Mouse (Mus musculus): ENCODE measurements around the gene Spint2.
A peak's percentile ranks its signal among the peaks of the same experiment; 100 is the strongest.

DNA sequence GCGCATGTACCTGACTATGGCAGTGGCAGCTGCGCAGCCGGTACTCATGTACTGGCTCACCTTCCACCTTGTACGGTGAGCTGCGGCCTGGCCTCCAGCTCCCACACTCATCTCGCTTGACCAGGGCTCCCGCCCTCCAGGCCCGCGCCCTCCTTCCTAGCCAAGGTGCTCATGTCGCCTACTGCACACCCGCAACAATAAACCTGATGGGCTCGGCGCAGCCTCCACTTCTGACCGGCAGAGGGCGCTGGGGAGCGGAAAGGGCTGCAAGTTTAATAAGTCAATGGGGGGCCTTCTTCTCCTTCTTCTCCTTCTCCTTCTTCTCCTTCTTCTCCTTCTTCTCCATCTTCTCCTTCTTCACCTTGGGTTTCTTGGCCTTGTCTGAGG, 34.4 kb downstream of the Spint2 start:
- TF ChIP-seq POLR2A (IDR thresholded peaks at IDR 0.05; ENCODE audit: insufficient read length, low read depth), result peak; percentile 11
- no peak for TF ChIP-seq TCF12 (IDR thresholded peaks at IDR 0.05; ENCODE audit: insufficient read depth, poor library complexity, severe bottlenecking)
- TF ChIP-seq MAX (IDR thresholded peaks at IDR 0.05; ENCODE audit: low read depth), result no peak
- no peak for TF ChIP-seq POLR2AphosphoS2 (IDR thresholded peaks at IDR 0.05; ENCODE audit: insufficient read length, low read depth)
- TF ChIP-seq MYOD1 (IDR thresholded peaks at IDR 0.05; ENCODE audit: control insufficient read depth in 1 of 3, insufficient read length in 2 of 3, low read depth in 2 of 3), result no peak
- TF ChIP-seq REST (IDR thresholded peaks at IDR 0.05; ENCODE audit: insufficient read depth, insufficient read length), result no peak
- TF ChIP-seq E2F4 (IDR thresholded peaks at IDR 0.05; ENCODE audit: insufficient read depth), result no peak
- TF ChIP-seq USF1 (IDR thresholded peaks at IDR 0.05; ENCODE audit: low read depth), result no peak
- TF ChIP-seq TCF3 (IDR thresholded peaks at IDR 0.05; ENCODE audit: insufficient read length, low read depth), result no peak
